ENCODE assay signal across 10 mouse cellular contexts in genomic region chr4:43418973-43419656, GRCm38 (mm10). TPM values are rescaled to one million over a fixed set of nuclear protein-coding genes. Genes with fewer than 3 reads are reported as not detected.
A peak's percentile ranks its signal among the peaks of the same experiment; 100 is the strongest.
DNase-seq lines count a peak whose midpoint lies in the region; ATAC-seq and TF ChIP-seq lines count a peak whose summit lies in the region.
"Had no signal": no experiment of that assay in that cellular context is flagged by ENCODE, and none has a peak within 500 bp of the region (broad histone marks: within the 10 kb centered on the region; RNA-seq: fewer than 3 reads in every experiment).

No protein-coding gene starts in this region.

- TF ChIP-seq EP300 in liver, postnatal 0 days (IDR thresholded peaks at IDR 0.05; ENCODE audit: low read depth) = no peak

- no peaks in the 10 kb centered on the region; the same call in 1 of the 2 replicates for H3K9me3 ChIP-seq in embryonic facial prominence, embryonic 12.5 days
- no peaks in the 10 kb centered on the region for H3K9me3 ChIP-seq in embryonic facial prominence, embryonic 10.5 days
- no peaks in the 10 kb centered on the region for H3K9me3 ChIP-seq in liver, postnatal 0 days (ENCODE audit: low read length)
- H3K9me3 ChIP-seq in heart, embryonic 13.5 days = no peaks in the 10 kb centered on the region

- no peak for ATAC-seq in embryonic facial prominence, embryonic 12.5 days (ENCODE audit: insufficient number of reproducible peaks, insufficient read depth, low FRiP score, low TSS enrichment)
- ATAC-seq in liver, postnatal 0 days = no peak
- ATAC-seq in heart, embryonic 13.5 days (ENCODE audit: extremely low read depth, insufficient number of reproducible peaks, low FRiP score, low TSS enrichment) = no peak

- peaks cover 61% of the 10 kb centered on the region for H3K36me3 ChIP-seq in embryonic facial prominence, embryonic 12.5 days
- H3K36me3 ChIP-seq in embryonic facial prominence, embryonic 10.5 days (replicated peaks) = peaks cover 66% of the 10 kb centered on the region
- peaks cover 19% of the 10 kb centered on the region for H3K36me3 ChIP-seq in liver, postnatal 0 days (replicated peaks; ENCODE audit: insufficient read depth, low read length)
- H3K36me3 ChIP-seq in heart, embryonic 13.5 days = peaks cover 68% of the 10 kb centered on the region

- no peak overlapping the region for H3K9ac ChIP-seq in embryonic facial prominence, embryonic 12.5 days
- H3K9ac ChIP-seq in liver, postnatal 0 days (replicated peaks) = no peak overlapping the region
- H3K9ac ChIP-seq in heart, embryonic 13.5 days = peak overlapping the region; percentile 29; the same call in 1 of the 2 replicates

- H3K4me2 ChIP-seq in embryonic facial prominence, embryonic 12.5 days (replicated peaks) = no peak overlapping the region
- H3K4me2 ChIP-seq in liver, postnatal 0 days (ENCODE audit: low read depth, low read length) = no peak overlapping the region
- H3K4me2 ChIP-seq in heart, embryonic 13.5 days = no peak overlapping the region
- H3K4me2 ChIP-seq: liver, embryonic 11.5 days had no signal

- peaks cover 9% of the 10 kb centered on the region for H3K27me3 ChIP-seq in embryonic facial prominence, embryonic 12.5 days
- peaks cover 30% of the 10 kb centered on the region for H3K27me3 ChIP-seq in embryonic facial prominence, embryonic 10.5 days (replicated peaks; ENCODE audit: low read depth, poor library complexity, severe bottlenecking)
- no peaks in the 10 kb centered on the region for H3K27me3 ChIP-seq in liver, postnatal 0 days (ENCODE audit: insufficient read depth, low read length)
- H3K27me3 ChIP-seq in heart, embryonic 13.5 days (replicated peaks) = peaks cover 10% of the 10 kb centered on the region

- no peak overlapping the region for H3K4me3 ChIP-seq in embryonic facial prominence, embryonic 12.5 days
- no peak overlapping the region for H3K4me3 ChIP-seq in embryonic facial prominence, embryonic 10.5 days
- H3K4me3 ChIP-seq in liver, postnatal 0 days (ENCODE audit: low read depth, low read length) = no peak overlapping the region
- no peak overlapping the region for H3K4me3 ChIP-seq in heart, embryonic 13.5 days

- H3K4me1 ChIP-seq in embryonic facial prominence, embryonic 12.5 days = peaks cover 5% of the 10 kb centered on the region
- peaks cover 9% of the 10 kb centered on the region for H3K4me1 ChIP-seq in embryonic facial prominence, embryonic 10.5 days
- H3K4me1 ChIP-seq in liver, postnatal 0 days (ENCODE audit: insufficient read depth) = peaks cover 12% of the 10 kb centered on the region
- H3K4me1 ChIP-seq in heart, embryonic 13.5 days = peaks cover 38% of the 10 kb centered on the region

- DNase-seq in embryonic facial prominence, embryonic 10.5 days (ENCODE audit: low spot score) = no peak
- no peak for DNase-seq in liver, postnatal 0 days
- DNase-seq in liver = no peak
- DNase-seq in kidney, postnatal 36 days = peak; percentile 78 to 84
- DNase-seq in frontal cortex, adult 2 months (ENCODE audit: extremely low spot score in 1 of 2, low spot score in 1 of 2) = no peak
- DNase-seq in spleen, postnatal 36 days (ENCODE audit: low spot score in 2 of 2) = no peak
- DNase-seq: midbrain, embryonic 14.5 days had no signal

- H3K27ac ChIP-seq in embryonic facial prominence, embryonic 12.5 days = 0 out of 2 replicates have a peak overlapping the region, but pooled peaks have one; percentile 19
- no peak overlapping the region for H3K27ac ChIP-seq in embryonic facial prominence, embryonic 10.5 days (replicated peaks)
- H3K27ac ChIP-seq in liver, postnatal 0 days (ENCODE audit: low read depth) = peak overlapping the region; percentile 39; the same call in 1 of the 2 replicates
- 0 out of 2 replicates have a peak overlapping the region, but pooled peaks have one; percentile 4 for H3K27ac ChIP-seq in heart, embryonic 13.5 days (replicated peaks)

- 52% methylated on average over 15 of the region's 15 CpGs for WGBS in embryonic facial prominence, embryonic 12.5 days
- WGBS in embryonic facial prominence, embryonic 10.5 days = 56% methylated on average over 15 of the region's 15 CpGs
- 57% methylated on average over 15 of the region's 15 CpGs for WGBS in liver, postnatal 0 days (ENCODE audit: insufficient replicate concordance)
- WGBS in heart, embryonic 13.5 days = 49% methylated on average over 15 of the region's 15 CpGs

- no peak for TF ChIP-seq CTCF in liver, postnatal 0 days (IDR thresholded peaks at IDR 0.05; ENCODE audit: low read depth)

RNA-seq across cellular contexts. Expression of gene Fam166b, which starts 9.8 kb away (rescaled TPM):
- 0.27 TPM in 1 of 2 replicates, not detected in the other for polyA plus RNA-seq in embryonic facial prominence, embryonic 12.5 days (2016; fragmentation: Nextera tagmentation; extraction: Ambion mirVana)
- 0.11 TPM in 1 of 2 replicates, not detected in the other for polyA plus RNA-seq in embryonic facial prominence, embryonic 10.5 days (2016; fragmentation: Nextera tagmentation; extraction: Ambion mirVana)
- polyA plus RNA-seq in liver, postnatal 0 days (2015; fragmentation: Nextera tagmentation; extraction: Ambion mirVana) = 0.14 TPM in 1 of 2 replicates, not detected in the other
- 0.11 TPM in 1 of 2 replicates, not detected in the other for polyA plus RNA-seq in heart, embryonic 13.5 days (2015; fragmentation: Nextera tagmentation; extraction: Ambion mirVana)
- 1.1 and 1.2 TPM in 2 replicates for polyA plus RNA-seq in frontal cortex, adult 2 months (2012; rRNA removed)
- polyA plus RNA-seq: liver, embryonic 11.5 days had no signal

RNA-seq across cellular contexts. Expression of gene Tesk1, which starts 22.6 kb away (rescaled TPM):
- polyA plus RNA-seq in embryonic facial prominence, embryonic 12.5 days (2016; fragmentation: Nextera tagmentation; extraction: Ambion mirVana) = 15.4 and 16.5 TPM in 2 replicates
- polyA plus RNA-seq in embryonic facial prominence, embryonic 10.5 days (2016; fragmentation: Nextera tagmentation; extraction: Ambion mirVana) = 6.9 and 9.2 TPM in 2 replicates
- 1.2 TPM in 2 replicates for polyA plus RNA-seq in liver, postnatal 0 days (2015; fragmentation: Nextera tagmentation; extraction: Ambion mirVana)
- polyA plus RNA-seq in heart, embryonic 13.5 days (2015; fragmentation: Nextera tagmentation; extraction: Ambion mirVana) = 3.8 and 4.0 TPM in 2 replicates
- 70.5 and 78.2 TPM in 2 replicates for polyA plus RNA-seq in frontal cortex, adult 2 months (2012; rRNA removed)

RNA-seq across cellular contexts. Expression of gene Cd72, which starts 35.3 kb away (rescaled TPM):
- 3.5 and 3.7 TPM in 2 replicates for polyA plus RNA-seq in embryonic facial prominence, embryonic 12.5 days (2016; fragmentation: Nextera tagmentation; extraction: Ambion mirVana)
- 2.3 TPM in 2 replicates for polyA plus RNA-seq in embryonic facial prominence, embryonic 10.5 days (2016; fragmentation: Nextera tagmentation; extraction: Ambion mirVana)
- 9.9 and 10.4 TPM in 2 replicates for polyA plus RNA-seq in liver, postnatal 0 days (2015; fragmentation: Nextera tagmentation; extraction: Ambion mirVana)
- 1.9 and 2.6 TPM in 2 replicates for polyA plus RNA-seq in heart, embryonic 13.5 days (2015; fragmentation: Nextera tagmentation; extraction: Ambion mirVana)
- 0.64 and 1.6 TPM in 2 replicates for polyA plus RNA-seq in frontal cortex, adult 2 months (2012; rRNA removed)

RNA-seq across cellular contexts. Expression of gene Rusc2, which starts 37.3 kb away (rescaled TPM):
- polyA plus RNA-seq in embryonic facial prominence, embryonic 12.5 days (2016; fragmentation: Nextera tagmentation; extraction: Ambion mirVana) = 15.7 and 18.1 TPM in 2 replicates
- 9.5 and 10.9 TPM in 2 replicates for polyA plus RNA-seq in embryonic facial prominence, embryonic 10.5 days (2016; fragmentation: Nextera tagmentation; extraction: Ambion mirVana)
- polyA plus RNA-seq in liver, postnatal 0 days (2015; fragmentation: Nextera tagmentation; extraction: Ambion mirVana) = 1.9 and 2.1 TPM in 2 replicates
- polyA plus RNA-seq in heart, embryonic 13.5 days (2015; fragmentation: Nextera tagmentation; extraction: Ambion mirVana) = 9.9 and 13.9 TPM in 2 replicates
- 60.0 and 64.5 TPM in 2 replicates for polyA plus RNA-seq in frontal cortex, adult 2 months (2012; rRNA removed)

Comparison
In these comparisons a context has a peak if more than half of its experiments do, and no peak if none do; other contexts are left out.
1. DNase-seq: peak in kidney, postnatal 36 days (2 of 2); none in embryonic facial prominence, embryonic 10.5 days (single experiment), liver, postnatal 0 days (single experiment), liver (single experiment), frontal cortex, adult 2 months (0 of 2) and spleen, postnatal 36 days (0 of 2).